Mouse (Mus musculus) stomach, postnatal 0 days (tissue): ENCODE measurements around the gene Wfdc16.

Source experiments
- CTCF ChIP-seq: IDR thresholded peaks from 2 replicates; pipeline ENCODE4 v1.5.1; 2016; ENCODE audit warnings: antibody characterized with exemption, low read depth, mild to moderate bottlenecking, moderate library complexity
- EP300 ChIP-seq: optimal IDR thresholded peaks from 2 replicates; pipeline ENCODE3; 2016; ENCODE audit warnings: antibody characterized with exemption

- TF ChIP-seq CTCF, result peak; percentile 88
- no peak for TF ChIP-seq EP300
Measured at GRCm38 (mm10) chr2:164655858-164656257, 17.3 kb upstream of the Wfdc16 start, which contains the start of gene Wfdc10.
